Mouse (Mus musculus): Measurements from ENCODE around the gene Zfp488. TPM values are rescaled to one million over a fixed set of nuclear protein-coding genes. Genes with fewer than 3 reads are reported as not detected.

Zfp488 gene
- polyA plus RNA-seq, 1 experiment from 2014 or later = 0.04 TPM

DNA sequence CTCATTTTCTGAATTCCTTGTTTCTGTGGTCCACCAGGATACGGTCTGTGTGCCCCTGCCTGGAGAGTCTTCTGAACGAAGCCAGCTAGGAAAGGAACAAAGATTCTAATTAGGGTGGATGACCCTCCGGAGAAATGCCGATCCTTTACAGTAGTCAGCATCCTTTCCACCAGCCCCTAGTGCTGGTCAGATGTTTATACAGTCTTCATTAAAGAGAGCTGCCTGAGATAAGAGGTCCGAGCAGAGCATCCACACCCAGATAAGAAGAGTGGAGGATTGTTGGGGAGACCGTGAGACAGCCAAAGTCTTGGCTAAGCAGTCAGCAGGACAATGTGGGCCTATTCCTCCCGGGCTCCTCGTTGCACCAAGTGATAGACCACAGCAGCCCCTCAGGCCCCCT lies 37.8 kb downstream of the Zfp488 start, which contains the start of gene Gdf2:
Gdf2 (plus strand) TSS at position 301 of the 400 bp plus-strand sequence.
- no peak for ATAC-seq (replicated peaks; ENCODE audit: low FRiP score)
- no peak within 1 kb of the TSS for H3K9ac ChIP-seq
- no peak within 1 kb of the TSS for H3K4me2 ChIP-seq
- no peaks in the 10 kb centered on the region for H3K4me1 ChIP-seq
- no peaks in the 10 kb centered on the region; the same call in 1 of the 2 replicates for H3K27me3 ChIP-seq
- no peaks in the 10 kb centered on the region for H3K36me3 ChIP-seq
- no peak within 1 kb of the TSS for H3K4me3 ChIP-seq (replicated peaks)
- no peaks in the 10 kb centered on the region for H3K9me3 ChIP-seq (replicated peaks)
- H3K27ac ChIP-seq = no peak within 1 kb of the TSS
- WGBS = 84% methylated on average over 8 of the region's 8 CpGs

- H3K27me3 ChIP-seq = peaks cover 13% of the 10 kb centered on the region
- H3K9me3 ChIP-seq (replicated peaks) = no peaks in the 10 kb centered on the region
- no peaks in the 10 kb centered on the region for H3K36me3 ChIP-seq
- no peaks in the 10 kb centered on the region for H3K4me1 ChIP-seq
- peak; percentile 33; the same call in 1 of the 2 replicates for ATAC-seq (replicated peaks; ENCODE audit: low FRiP score)
- WGBS = 26% methylated on average over 9 of the region's 9 CpGs
- H3K9ac ChIP-seq = no peak overlapping the region
- H3K27ac ChIP-seq = no peak overlapping the region
- H3K4me3 ChIP-seq (replicated peaks) = no peak overlapping the region
- H3K4me2 ChIP-seq = peak overlapping the region; percentile 41
Observed at GRCm38 (mm10) chr14:33939117-33939516, 39.4 kb downstream of the Zfp488 start.

DNA sequence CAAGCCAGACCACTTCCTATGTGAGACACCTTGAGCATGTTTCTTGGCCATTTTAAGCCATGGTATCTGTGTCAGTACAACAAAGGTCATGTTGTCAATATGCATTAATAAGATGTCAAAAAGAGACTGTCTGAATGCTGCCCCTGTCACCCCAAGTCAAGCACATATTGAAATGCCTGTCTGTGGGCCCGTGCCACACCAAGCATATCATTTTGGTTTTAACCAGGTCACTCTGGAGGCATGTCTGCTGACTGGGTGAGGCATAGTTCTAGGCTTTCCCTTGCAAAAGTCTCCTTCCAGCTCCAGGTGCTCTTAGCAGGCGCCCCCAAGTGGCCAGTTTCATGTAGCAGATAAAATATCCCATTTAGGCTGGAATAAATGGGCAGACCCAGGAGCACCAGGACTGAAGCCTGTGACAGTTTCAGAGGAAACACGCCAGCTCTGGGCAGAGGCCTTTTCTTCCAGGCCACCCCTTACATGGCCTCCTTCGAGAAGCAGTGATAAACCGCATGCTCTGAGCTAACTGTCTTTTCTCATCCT lies 44.7 kb downstream of the Zfp488 start:
- ATAC-seq (replicated peaks; ENCODE audit: low FRiP score) = no peak
- no peak overlapping the region for H3K4me3 ChIP-seq (replicated peaks)
- 42% methylated on average over 5 of the region's 5 CpGs for WGBS
- H3K36me3 ChIP-seq = no peaks in the 10 kb centered on the region
- H3K4me1 ChIP-seq = peaks cover 3% of the 10 kb centered on the region; the same call in 1 of the 2 replicates
- no peak overlapping the region for H3K4me2 ChIP-seq
- H3K27ac ChIP-seq = no peak overlapping the region
- H3K9ac ChIP-seq = no peak overlapping the region
- no peaks in the 10 kb centered on the region for H3K9me3 ChIP-seq (replicated peaks)
- peaks cover 51% of the 10 kb centered on the region for H3K27me3 ChIP-seq

DNA sequence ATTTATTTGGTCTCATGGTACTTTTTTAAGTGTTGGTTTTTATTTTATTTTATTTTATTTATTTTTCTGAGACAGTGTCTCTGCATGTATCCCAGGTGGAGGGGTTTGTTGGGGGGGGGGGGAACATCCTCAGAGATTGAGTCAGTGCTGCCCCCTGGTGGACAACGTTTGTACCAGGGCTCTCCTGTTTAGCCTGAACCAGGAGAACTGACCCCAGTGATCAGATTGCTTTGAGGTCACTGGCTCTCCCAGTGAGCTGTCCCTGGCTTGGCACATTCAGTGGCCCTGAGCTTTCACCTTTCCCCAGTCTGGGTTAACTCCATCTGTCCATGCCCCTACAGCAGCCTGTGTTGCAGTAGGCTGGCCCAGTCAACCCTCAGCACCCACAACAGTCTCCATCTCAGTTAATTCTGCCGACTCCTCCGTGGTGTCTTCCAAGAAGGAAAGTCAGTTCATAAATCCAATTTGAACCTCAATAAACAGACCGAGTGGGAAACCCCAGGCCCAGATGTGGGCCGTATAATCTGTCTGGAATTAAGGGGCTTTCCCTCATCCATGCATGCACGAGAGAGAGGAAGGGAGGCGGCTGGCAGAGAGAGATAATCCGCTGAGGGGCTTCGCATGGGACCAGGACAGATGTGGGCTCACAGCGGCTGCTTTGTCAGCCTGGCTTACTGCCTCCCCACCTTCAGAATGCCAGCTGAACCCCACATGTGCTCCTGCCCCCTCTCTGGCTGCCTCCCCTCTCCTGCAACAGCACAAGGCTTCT lies 45.4 kb downstream of the Zfp488 start:
- H3K9me3 ChIP-seq (replicated peaks) = no peaks in the 10 kb centered on the region
- H3K4me2 ChIP-seq = no peak overlapping the region
- no peak overlapping the region for H3K4me3 ChIP-seq (replicated peaks)
- ATAC-seq (replicated peaks; ENCODE audit: low FRiP score) = no peak
- no peaks in the 10 kb centered on the region for H3K36me3 ChIP-seq
- peaks cover 3% of the 10 kb centered on the region; the same call in 1 of the 2 replicates for H3K4me1 ChIP-seq
- 64% methylated on average over 10 of the region's 10 CpGs for WGBS
- no peak overlapping the region for H3K9ac ChIP-seq
- peaks cover 58% of the 10 kb centered on the region for H3K27me3 ChIP-seq
- H3K27ac ChIP-seq = no peak overlapping the region

- H3K9ac ChIP-seq = no peak overlapping the region
- ATAC-seq (replicated peaks; ENCODE audit: low FRiP score) = 0 out of 2 replicates have a peak, but pooled peaks have one; percentile 15
- 53% methylated on average over 17 of the region's 17 CpGs for WGBS
- no peak overlapping the region for H3K4me2 ChIP-seq
- H3K9me3 ChIP-seq (replicated peaks) = no peaks in the 10 kb centered on the region
- H3K27me3 ChIP-seq = peaks cover 69% of the 10 kb centered on the region
- no peak overlapping the region for H3K4me3 ChIP-seq (replicated peaks)
- no peak overlapping the region for H3K27ac ChIP-seq
- no peaks in the 10 kb centered on the region for H3K36me3 ChIP-seq
- H3K4me1 ChIP-seq = peaks cover 3% of the 10 kb centered on the region; the same call in 1 of the 2 replicates
Observed at GRCm38 (mm10) chr14:33931853-33932252, 46.7 kb downstream of the Zfp488 start.

DNA sequence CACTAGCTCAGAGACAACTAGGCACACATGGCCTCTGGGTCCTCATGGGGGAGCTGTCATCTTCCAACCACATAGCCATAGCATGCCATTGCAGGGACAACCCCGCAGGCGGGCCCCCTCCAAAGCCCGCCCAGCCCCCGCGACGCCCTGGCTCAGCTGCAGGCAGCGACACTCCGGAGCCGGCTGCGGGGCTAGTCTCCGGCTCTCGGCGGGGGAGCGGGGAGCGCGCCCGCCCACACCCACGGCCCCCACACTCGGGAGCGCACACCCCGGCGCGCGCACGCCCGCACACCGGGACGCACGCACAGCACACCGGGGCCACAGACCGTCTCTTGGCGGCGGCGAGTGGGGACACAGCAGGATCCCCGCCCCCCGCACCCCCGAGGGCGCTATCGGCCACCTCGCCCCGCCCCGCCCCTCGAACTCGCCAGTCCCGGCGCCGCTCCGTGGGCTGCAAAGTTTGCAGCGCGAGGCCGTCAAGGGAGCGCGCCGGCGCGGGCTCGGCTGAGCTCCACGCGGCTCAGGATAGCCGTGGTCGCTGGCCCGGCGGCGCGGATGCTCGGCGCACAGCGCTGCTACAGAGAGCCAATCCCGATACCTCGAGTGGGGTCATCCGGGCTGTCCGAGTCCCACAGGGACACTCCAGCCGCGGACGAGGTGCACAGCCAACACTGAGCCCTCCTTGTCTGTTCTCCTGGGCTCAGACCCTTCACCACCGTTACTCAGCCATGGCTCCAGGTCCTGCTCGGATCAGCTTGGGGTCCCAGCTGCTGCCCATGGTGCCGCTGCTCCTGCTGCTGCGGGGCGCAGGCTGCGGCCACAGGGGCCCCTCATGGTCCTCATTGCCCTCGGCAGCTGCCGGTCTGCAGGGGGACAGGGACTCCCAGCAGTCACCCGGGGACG lies 55.1 kb downstream of the Zfp488 start, which contains the start of gene Gdf10:
Gdf10 (plus strand) TSS at position 420 of the 903 bp plus-strand sequence.
- H3K4me2 ChIP-seq = peak within 1 kb of the TSS; percentile 98
- no peak within 1 kb of the TSS for H3K27ac ChIP-seq
- ATAC-seq (replicated peaks; ENCODE audit: low FRiP score) = peak; percentile 83
- H3K9me3 ChIP-seq (replicated peaks) = no peaks in the 10 kb centered on the region
- under 1% methylated on average over 76 of the region's 85 CpGs for WGBS
- H3K4me3 ChIP-seq (replicated peaks) = peak within 1 kb of the TSS; percentile 60
- peaks cover 11% of the 10 kb centered on the region for H3K4me1 ChIP-seq
- H3K36me3 ChIP-seq = no peaks in the 10 kb centered on the region
- peak within 1 kb of the TSS; percentile 41 for H3K9ac ChIP-seq
- H3K27me3 ChIP-seq = peaks cover 95% of the 10 kb centered on the region

- Histone ChIP-seq H3K9me3 (replicated peaks) (no peaks in the 10 kb centered on the region), H3K4me1 (peaks cover 11% of the 10 kb centered on the region), H3K36me3 (no peaks in the 10 kb centered on the region), H3K9ac (peak overlapping the region; percentile 41; the same call in 1 of the 2 replicates), H3K27ac (no peak overlapping the region), H3K27me3 (peaks cover 93% of the 10 kb centered on the region), H3K4me3 (replicated peaks) (peak overlapping the region; percentile 60), H3K4me2 (peak overlapping the region; percentile 98)
- 11% methylated on average over 8 of the region's 8 CpGs for WGBS
- ATAC-seq (replicated peaks; ENCODE audit: low FRiP score) = no peak
Observed at GRCm38 (mm10) chr14:33922771-33923167, 55.8 kb downstream of the Zfp488 start.

DNA sequence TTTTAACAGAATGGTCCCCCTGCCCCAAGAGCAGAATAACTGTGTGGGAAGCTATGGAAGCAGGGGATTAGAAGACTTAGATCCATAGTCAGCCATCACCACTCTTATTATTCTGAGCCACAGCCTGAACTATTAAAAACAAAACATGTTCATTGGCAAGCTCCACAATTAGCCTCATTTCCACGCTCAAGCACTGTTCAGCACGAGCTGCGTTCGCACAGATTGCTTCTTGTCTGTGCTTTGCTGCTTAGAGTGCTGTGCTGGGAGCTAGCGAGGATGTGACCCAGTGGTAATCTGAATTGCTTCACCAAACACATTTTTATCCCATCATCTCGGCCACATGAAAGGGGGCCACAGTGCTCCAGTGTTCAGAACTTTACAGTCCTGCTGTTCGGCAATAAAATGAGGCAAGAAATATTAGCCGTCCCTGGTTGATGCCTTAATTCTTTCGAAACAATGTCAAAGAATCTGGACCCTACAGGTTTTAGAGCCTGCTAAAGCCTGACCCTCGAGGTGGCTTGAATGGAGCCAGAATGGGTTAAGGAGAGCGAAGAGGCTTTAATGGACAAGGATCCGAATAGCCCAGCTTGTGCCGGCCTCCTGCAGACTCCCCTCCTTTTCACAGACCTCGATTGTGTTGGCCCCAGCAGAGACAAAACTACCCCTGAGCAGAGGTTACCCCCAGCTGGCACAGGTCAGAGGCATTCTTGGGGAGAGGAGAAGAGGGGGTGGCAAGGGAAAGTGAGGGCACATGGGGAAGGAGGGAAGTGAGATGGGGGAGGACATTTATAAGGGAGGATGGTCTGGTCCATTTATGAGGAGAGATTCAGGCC lies 57.6 kb downstream of the Zfp488 start:
- 40% methylated on average over 14 of the region's 14 CpGs for WGBS
- no peak overlapping the region for H3K27ac ChIP-seq
- H3K4me1 ChIP-seq = peaks cover 11% of the 10 kb centered on the region
- H3K36me3 ChIP-seq = no peaks in the 10 kb centered on the region
- no peak overlapping the region for H3K4me3 ChIP-seq (replicated peaks)
- no peak overlapping the region for H3K4me2 ChIP-seq
- no peaks in the 10 kb centered on the region for H3K9me3 ChIP-seq (replicated peaks)
- H3K27me3 ChIP-seq = peaks cover 90% of the 10 kb centered on the region
- ATAC-seq (replicated peaks; ENCODE audit: low FRiP score) = no peak
- H3K9ac ChIP-seq = no peak overlapping the region

Other genes with a start within 250 kb of the Zfp488 start
- gene Gdf10, start 55.2 kb downstream of the Zfp488 start, polyA plus RNA-seq (2015; fragmentation: Nextera tagmentation; extraction: Ambion mirVana) = 2.9 and 5.9 TPM in 2 replicates
- gene Gdf2, start 37.7 kb downstream of the Zfp488 start, polyA plus RNA-seq (2015; fragmentation: Nextera tagmentation; extraction: Ambion mirVana) = 0.18 TPM in 1 of 2 replicates, not detected in the other
- gene Rbp3, start 24.8 kb downstream of the Zfp488 start, polyA plus RNA-seq (2015; fragmentation: Nextera tagmentation; extraction: Ambion mirVana) = not detected in 2 replicates
- not detected in 2 replicates for gene Gm30083, start 36.4 kb upstream of the Zfp488 start, polyA plus RNA-seq (2015; fragmentation: Nextera tagmentation; extraction: Ambion mirVana)
- not detected in 2 replicates for gene Gm5460, start 38.0 kb upstream of the Zfp488 start, polyA plus RNA-seq (2015; fragmentation: Nextera tagmentation; extraction: Ambion mirVana)
- not detected in 2 replicates for gene Antxrl, start 73.9 kb upstream of the Zfp488 start, polyA plus RNA-seq (2015; fragmentation: Nextera tagmentation; extraction: Ambion mirVana)
- 1.8 and 2.0 TPM in 2 replicates for gene Anxa8, start 107.2 kb upstream of the Zfp488 start, polyA plus RNA-seq (2015; fragmentation: Nextera tagmentation; extraction: Ambion mirVana)
- gene A630023A22Rik, start 124.0 kb upstream of the Zfp488 start, polyA plus RNA-seq (2015; fragmentation: Nextera tagmentation; extraction: Ambion mirVana) = 0.49 TPM in 1 of 2 replicates, not detected in the other
- 0.17 and 0.21 TPM in 2 replicates for gene Npy4r, start 173.7 kb upstream of the Zfp488 start, polyA plus RNA-seq (2015; fragmentation: Nextera tagmentation; extraction: Ambion mirVana)
- gene Gprin2, start 222.9 kb upstream of the Zfp488 start, polyA plus RNA-seq (2015; fragmentation: Nextera tagmentation; extraction: Ambion mirVana) = 0.51 and 0.83 TPM in 2 replicates
- gene Syt15, start 240.8 kb upstream of the Zfp488 start, polyA plus RNA-seq (2015; fragmentation: Nextera tagmentation; extraction: Ambion mirVana) = 0.78 and 1.1 TPM in 2 replicates